Mouse (Mus musculus) ES-E14 (cell line): ENCODE data around the gene Foxo1. TPM values are rescaled to one million over a fixed set of nuclear protein-coding genes. Genes with fewer than 3 reads are reported as not detected.

ENCODE experiments used
- DNase-seq: peaks from one replicate; pipeline ENCODE4 v3.0.0-alpha.2; 2013; ENCODE audit warnings: low read depth, low spot score
- H3K27ac ChIP-seq: 2 replicates; pipeline ENCODE4 v1.5.1; 2012; ENCODE audit warnings: low read depth, mild to moderate bottlenecking, low read length, moderate library complexity, mixed read lengths; ENCODE audit not compliant: poor library complexity, insufficient read depth, severe bottlenecking
- H3K36me3 ChIP-seq: 2 replicates; pipeline ENCODE4 v1.6.1; 2012; ENCODE audit warnings: mild to moderate bottlenecking, low read length, moderate library complexity, mixed read lengths; ENCODE audit not compliant: control insufficient read depth, poor library complexity, insufficient read depth, severe bottlenecking
- H3K4me1 ChIP-seq, 2 experiments: fragments of 150-350 bp in 1 of 2; sonication (generic) in 1 of 2; 2 replicates each; pipeline ENCODE4 v1.6.1; 2012; ENCODE audit warnings: low read length in 2 of 2, mild to moderate bottlenecking in 1 of 2, mixed read lengths in 1 of 2; ENCODE audit not compliant: control insufficient read depth in 2 of 2, insufficient read depth in 2 of 2, poor library complexity in 1 of 2
- H3K4me3 ChIP-seq, 2 experiments: fragments of 150-350 bp in 1 of 2; sonication (generic) in 1 of 2; 2 replicates each; pipeline ENCODE4 v1.5.1; 2012; ENCODE audit warnings: low read length in 2 of 2, low read depth in 1 of 2, mild to moderate bottlenecking in 1 of 2, mixed read lengths in 1 of 2; ENCODE audit not compliant: insufficient read depth in 1 of 2, poor library complexity in 1 of 2, severe bottlenecking in 1 of 2
- H3K9ac ChIP-seq: 2 replicates; pipeline ENCODE4 v1.6.1; 2012; ENCODE audit warnings: low read depth, mild to moderate bottlenecking, low read length, mixed read lengths; ENCODE audit not compliant: poor library complexity, insufficient read depth, severe bottlenecking
- H3K9me3 ChIP-seq: fragments of 150-350 bp; sonication (generic); 2 replicates; pipeline ENCODE4 v1.6.1; 2012; ENCODE audit warnings: low read depth, mild to moderate bottlenecking, low read length; ENCODE audit not compliant: control insufficient read depth, insufficient read depth
- CHD2 ChIP-seq: IDR thresholded peaks from 2 replicates; pipeline ENCODE4 v1.6.1; 2014; ENCODE audit warnings: mild to moderate bottlenecking, low read depth, low read length, inconsistent platforms
- HCFC1 ChIP-seq: IDR thresholded peaks from 2 replicates; pipeline ENCODE4 v1.6.1; 2012; ENCODE audit warnings: low read length, inconsistent platforms, borderline replicate concordance; ENCODE audit not compliant: insufficient read depth
- MAFK ChIP-seq: IDR thresholded peaks from 2 replicates; pipeline ENCODE4 v1.6.1; 2014; ENCODE audit warnings: mild to moderate bottlenecking, low read depth, low read length, inconsistent platforms; ENCODE audit not compliant: insufficient read depth
- ZC3H11A ChIP-seq: IDR thresholded peaks from 2 replicates; pipeline ENCODE4 v1.6.1; 2012; ENCODE audit warnings: low read depth, mild to moderate bottlenecking, inconsistent platforms, low read length, borderline replicate concordance
- ZNF384 ChIP-seq: IDR thresholded peaks from 2 replicates; pipeline ENCODE4 v1.6.1; 2012; ENCODE audit warnings: low read depth, low read length, inconsistent platforms
- in situ Hi-C, 2 experiments: fragments of 600-800 bp; cut with MboI; formaldehyde crosslinking; loops; one replicate each; pipeline ENCODE4 v1.15.1; 2025; ENCODE audit warnings: low sequenced_read_pairs in 2 of 2, inconsistent platforms in 1 of 2; ENCODE audit not compliant: unreplicated experiment in 2 of 2
- total RNA-seq: library from RNA; depleted of rRNA; stranded (reverse); fragments of 300-350 nt; gene quantifications from 2 replicates; pipeline ENCODE4 v1.2.3, GENCODE M21; 2012

The Foxo1 gene
- total RNA-seq, 1 experiment: 2.3 TPM

- Histone ChIP-seq H3K36me3 (peaks cover 15% of the 10 kb centered on the region), H3K27ac (no peak overlapping the region), H3K4me3 (no peak overlapping the region), H3K9me3 (no peaks in the 10 kb centered on the region), H3K9ac (no peak overlapping the region), H3K4me1 (no peaks in the 10 kb centered on the region)
- in situ Hi-C loops: no loop called here
- TF ChIP-seq MAFK (no peak), ZNF384 (no peak)
- no peak for DNase-seq
Observed at GRCm38 (mm10) chr3:52347980-52348622, 80.0 kb downstream of the Foxo1 start.

- no peak overlapping the region for H3K9ac ChIP-seq
- no peak overlapping the region for H3K27ac ChIP-seq
- no peaks in the 10 kb centered on the region for H3K4me1 ChIP-seq
- H3K36me3 ChIP-seq: peaks cover 8% of the 10 kb centered on the region
- DNase-seq: no peak
- no peaks in the 10 kb centered on the region for H3K9me3 ChIP-seq
- no peak overlapping the region for H3K4me3 ChIP-seq
- in situ Hi-C loops: no loop called here
- TF ChIP-seq MAFK: no peak
- no peak for TF ChIP-seq ZNF384
- no peak for TF ChIP-seq CHD2
- TF ChIP-seq HCFC1: no peak
- no peak for TF ChIP-seq ZC3H11A
Observed at GRCm38 (mm10) chr3:52350636-52351035, 82.5 kb downstream of the Foxo1 start.

DNA sequence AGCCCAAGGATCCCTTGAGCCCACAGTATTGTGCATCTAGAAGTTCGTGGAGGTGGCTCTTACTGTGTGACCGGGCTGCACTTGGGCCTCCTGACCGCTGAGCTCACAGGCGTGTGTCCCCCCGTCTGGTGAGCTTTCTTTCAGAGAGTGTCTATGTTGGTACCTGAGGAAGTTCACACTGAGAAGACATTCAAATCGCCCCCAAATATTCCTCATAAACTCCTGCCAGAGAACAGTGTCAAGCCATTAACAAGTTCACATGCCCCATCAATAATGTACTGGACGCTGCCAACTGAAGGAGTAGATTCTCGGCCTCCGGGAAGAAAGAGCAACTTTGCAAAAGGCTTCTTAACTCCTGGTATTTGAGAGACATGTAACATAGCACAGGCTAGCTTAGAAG, 83.8 kb downstream of the Foxo1 start:
- Histone ChIP-seq H3K9ac (no peak overlapping the region), H3K4me3 (no peak overlapping the region), H3K27ac (no peak overlapping the region), H3K4me1 (no peaks in the 10 kb centered on the region), H3K9me3 (no peaks in the 10 kb centered on the region), H3K36me3 (peaks cover 3% of the 10 kb centered on the region; the same call in 1 of the 2 replicates)
- DNase-seq: no peak
- in situ Hi-C loops: no loop called here
- TF ChIP-seq CHD2 (no peak), HCFC1 (no peak), MAFK (no peak), ZC3H11A (no peak), ZNF384 (no peak)

DNA sequence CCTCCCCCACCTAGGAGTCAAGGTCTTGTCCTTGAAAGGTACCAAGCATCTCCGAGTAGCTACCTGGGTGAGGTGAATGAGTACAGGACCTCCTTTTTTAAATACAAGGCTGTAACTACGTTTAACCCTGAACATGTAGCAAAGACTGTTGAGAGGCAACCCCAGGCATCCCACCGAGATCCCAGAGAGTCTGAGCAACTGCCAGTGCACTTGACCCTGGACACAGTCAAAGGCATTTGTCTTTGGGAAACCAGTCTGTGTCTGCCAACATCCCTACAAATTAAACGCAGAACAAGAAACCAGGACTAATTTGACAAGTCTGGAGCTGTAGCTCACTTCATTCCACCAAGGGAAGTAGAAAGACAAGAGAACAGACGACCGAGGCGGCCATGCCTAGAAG, 86.1 kb downstream of the Foxo1 start:
- in situ Hi-C loops: no loop called here
- no peak for TF ChIP-seq MAFK
- TF ChIP-seq ZNF384: no peak
- no peak for TF ChIP-seq CHD2
- TF ChIP-seq HCFC1: no peak
- no peak for TF ChIP-seq ZC3H11A
- Histone ChIP-seq H3K9ac (no peak overlapping the region), H3K27ac (no peak overlapping the region), H3K36me3 (no peaks in the 10 kb centered on the region), H3K4me3 (no peak overlapping the region), H3K4me1 (no peaks in the 10 kb centered on the region), H3K9me3 (no peaks in the 10 kb centered on the region)
- DNase-seq: no peak
